Mouse (Mus musculus) cerebellum, adult 9-11 months (tissue): ENCODE results near the gene Pram1.

ENCODE experiments used
- DNase-seq: peaks from one replicate; pipeline ENCODE4 v3.0.0; 2022

Gene Pram1

DNA sequence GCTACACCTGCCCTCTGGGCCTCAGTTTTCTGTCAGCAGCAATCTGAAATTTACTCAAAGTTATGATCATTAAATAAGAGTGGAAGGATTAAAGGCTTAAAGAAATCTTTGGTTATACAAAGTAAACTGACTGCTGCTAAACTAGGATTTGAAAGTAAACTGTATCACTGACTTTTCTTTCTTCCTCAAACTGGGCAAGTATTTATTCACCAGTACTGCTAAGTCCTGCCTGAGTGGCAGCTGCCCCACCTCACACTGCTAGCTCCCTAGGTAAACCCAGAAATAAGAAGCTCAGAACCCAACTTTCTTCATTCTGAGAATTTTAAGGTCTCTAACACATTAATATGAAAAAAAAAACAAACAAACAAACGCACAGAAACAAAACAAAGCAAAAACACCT, 36.0 kb downstream of the Pram1 start:
- no peak for DNase-seq

DNA sequence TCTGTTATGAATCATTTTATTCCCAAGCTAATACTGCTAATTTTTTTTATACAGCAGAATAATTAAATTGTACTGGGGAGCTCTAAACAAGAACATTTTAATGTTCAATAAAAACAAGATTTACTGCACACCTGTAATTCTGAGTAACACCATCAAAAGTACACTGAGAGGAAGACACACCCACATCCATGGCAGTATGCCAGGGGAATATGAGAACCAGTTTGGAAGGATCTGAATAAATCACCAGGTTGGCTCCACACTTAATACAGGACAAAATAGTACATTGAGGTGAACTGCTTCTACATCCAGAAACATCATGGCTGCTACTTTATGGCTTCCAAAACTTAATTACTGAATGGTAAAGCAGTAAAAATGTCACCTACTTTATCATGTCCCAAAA, 37.6 kb downstream of the Pram1 start:
- no peak for DNase-seq

DNA sequence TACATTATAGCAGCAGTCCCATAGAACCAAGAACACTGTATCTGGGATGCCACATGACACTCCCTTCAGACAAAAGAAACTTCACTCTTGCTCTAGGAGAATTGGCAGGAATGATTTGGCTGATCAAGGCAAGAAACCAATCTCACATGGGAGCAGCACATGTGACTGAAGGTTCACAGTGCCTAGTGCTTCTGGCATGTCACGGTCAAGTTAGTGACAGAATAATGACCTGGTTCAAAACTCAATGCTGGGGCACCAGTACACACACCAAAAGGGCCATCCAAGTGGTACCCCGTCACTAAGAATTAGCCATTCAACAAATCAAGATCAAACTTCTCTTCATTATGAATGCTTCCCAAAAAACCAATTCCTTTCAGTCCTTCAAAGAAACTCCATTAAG, 38.2 kb downstream of the Pram1 start:
- no peak for DNase-seq

DNA sequence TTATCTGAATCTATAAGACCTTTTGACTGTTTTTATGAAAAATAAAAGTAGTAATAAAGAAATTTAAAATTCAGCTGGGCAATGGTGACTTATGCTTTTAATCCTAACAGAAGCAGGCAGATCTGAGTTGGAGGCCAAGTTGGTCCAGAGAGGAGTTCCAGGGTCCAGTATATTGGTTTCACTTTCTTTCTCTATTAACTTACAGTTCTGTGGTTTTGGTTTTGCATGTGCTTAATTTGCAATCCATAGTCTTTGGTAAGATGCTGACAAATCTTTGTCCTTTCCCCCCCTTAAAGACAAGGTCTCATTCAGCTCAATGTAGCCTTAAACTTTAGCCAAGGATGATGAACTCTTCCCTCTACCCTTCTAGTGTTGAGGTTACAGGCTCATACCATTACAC, 40.9 kb downstream of the Pram1 start:
- no peak for DNase-seq

DNA sequence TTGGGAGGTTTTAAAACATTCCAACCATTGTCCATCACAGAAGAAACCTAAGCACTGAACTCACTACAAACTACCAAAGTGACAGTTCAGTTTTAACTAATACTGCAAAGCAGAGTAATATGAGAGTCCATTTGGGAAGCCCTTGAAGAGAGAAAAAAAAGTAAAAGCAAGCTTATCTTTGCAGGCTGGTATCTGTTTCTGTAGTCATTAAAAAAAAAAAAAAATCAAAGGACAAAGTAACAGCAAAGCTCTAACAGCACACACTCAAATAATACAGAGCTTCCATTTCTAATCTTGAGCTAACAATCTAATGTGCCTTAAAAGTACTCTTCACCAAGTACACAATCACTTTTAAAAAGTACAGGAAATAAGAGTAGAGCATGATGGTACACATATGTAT, 43.9 kb downstream of the Pram1 start:
- no peak for DNase-seq

DNA sequence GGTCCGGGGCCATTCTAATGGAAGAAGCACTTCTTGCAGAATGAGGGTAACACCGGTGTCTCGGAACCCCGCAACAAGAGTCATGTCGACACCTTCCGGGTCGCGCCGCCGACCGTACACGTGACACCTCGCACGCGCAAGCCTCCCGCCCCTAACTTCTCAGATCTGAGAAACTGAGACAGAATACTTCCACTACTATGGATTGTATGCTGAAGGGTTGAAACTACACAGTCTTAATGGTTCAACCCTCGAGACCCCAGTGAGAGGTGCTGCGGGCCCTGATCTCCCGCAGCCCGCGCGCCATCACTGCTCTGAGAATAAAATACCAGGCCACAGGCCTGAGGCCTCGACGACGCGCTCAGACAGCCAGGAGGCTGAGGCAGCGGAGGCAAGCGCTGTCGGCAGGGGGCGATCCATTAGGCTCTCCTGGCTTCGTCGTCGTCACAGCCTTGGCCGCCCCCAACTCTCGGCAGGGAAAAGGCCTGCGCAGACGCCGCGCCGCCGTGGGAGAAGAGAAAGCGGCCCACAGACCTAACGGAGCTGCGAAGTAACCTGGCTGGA, 46.9 kb downstream of the Pram1 start:
- peak; percentile 58 for DNase-seq

DNA sequence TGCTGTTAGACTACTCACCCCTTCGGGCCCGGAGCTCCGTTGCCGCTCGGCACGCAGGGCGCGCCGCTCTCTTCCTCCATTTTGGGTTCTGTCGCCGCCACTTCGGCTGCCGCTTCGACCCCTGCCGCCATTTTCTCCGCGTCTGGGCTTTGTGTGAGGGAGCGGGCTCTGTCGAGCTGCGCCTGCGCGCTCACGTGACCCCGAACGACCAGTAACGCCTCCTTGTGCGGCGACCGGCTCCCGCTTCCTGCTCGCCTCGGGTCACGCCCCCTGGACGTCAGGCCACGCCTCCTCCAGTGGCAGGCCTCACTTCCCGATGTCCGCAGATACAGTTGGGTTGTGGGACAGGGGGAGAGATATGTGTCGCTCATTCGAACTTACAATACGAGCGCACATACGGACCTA, 47.4 kb downstream of the Pram1 start:
- DNase-seq = peak; percentile 97

DNA sequence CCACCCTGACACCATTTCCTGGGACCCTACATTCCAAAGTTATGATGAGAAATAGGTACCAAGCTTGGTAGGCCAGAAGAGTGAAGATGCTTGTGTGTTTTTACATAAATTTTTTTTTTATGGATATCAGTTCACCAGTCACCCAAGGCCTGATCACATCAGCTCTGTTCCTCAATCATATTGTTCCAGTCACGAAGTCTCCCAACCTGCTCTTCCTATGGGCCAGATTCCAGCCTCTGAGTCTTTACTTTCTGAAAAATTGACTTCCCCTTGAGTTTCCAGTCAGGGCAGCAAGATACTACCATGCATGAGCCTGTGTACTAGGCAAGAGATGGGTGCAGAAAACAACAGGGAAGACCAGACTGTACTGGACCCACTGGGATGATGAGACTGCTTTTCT, 48.9 kb downstream of the Pram1 start, which contains the start of gene Hnrnpm:
Gene Hnrnpm (minus strand): TSS at position 101 of the 400 bp plus-strand sequence.
- no peak for DNase-seq
